Mouse (Mus musculus): ENCODE measurements around the gene Bysl. TPM values are rescaled to one million over a fixed set of nuclear protein-coding genes. Genes with fewer than 3 reads are reported as not detected.

The Bysl gene
- polyA plus RNA-seq, 1 experiment, result 25.7 TPM

DNA sequence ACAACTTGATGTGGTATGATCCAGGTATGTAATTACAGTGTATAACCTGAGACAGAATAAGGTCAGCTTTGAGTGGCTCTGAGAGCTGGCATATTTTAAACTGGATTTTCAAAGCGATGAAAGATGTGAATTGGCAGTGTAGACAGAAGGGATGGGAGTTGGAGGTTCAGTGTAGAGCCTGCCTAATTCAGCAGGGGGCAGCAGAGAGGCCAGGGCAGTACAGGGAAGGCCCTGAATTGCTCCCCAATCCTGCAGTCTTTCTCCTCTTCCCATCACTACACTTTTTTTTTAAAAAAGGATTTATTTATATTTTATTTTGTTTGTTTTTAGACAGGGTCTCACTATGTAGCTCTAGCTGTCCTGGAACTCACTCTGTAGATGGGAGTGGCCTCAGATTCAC is 2.7 kb upstream of the Bysl start:
- Histone ChIP-seq H3K27ac (ENCODE audit: insufficient read depth, low read length) (no peak overlapping the region), H3K4me3 (ENCODE audit: low read depth, low read length) (no peak overlapping the region), H3K27me3 (ENCODE audit: control insufficient read depth, insufficient read depth, low read length, poor library complexity, severe bottlenecking) (no peaks in the 10 kb centered on the region), H3K36me3 (ENCODE audit: control insufficient read depth, insufficient read depth, low read length, poor library complexity, severe bottlenecking) (peaks cover 7% of the 10 kb centered on the region), H3K9ac (ENCODE audit: low read depth, poor library complexity, severe bottlenecking) (no peak overlapping the region), H3K9me3 (replicated peaks; ENCODE audit: control insufficient read depth, insufficient read depth, low read length, poor library complexity, severe bottlenecking) (no peaks in the 10 kb centered on the region), H3K4me1 (ENCODE audit: control insufficient read depth, insufficient read depth, low read length) (no peaks in the 10 kb centered on the region)
- TF ChIP-seq CTCF (IDR thresholded peaks at IDR 0.05; ENCODE audit: low read depth, low read length) (peak; percentile 51), POLR2A (IDR thresholded peaks at IDR 0.05; ENCODE audit: insufficient read depth, low read length) (no peak)

GRCm38 (mm10) chr17:47611661-47611982 is 330 bp upstream of the Bysl start:
- H3K4me1 ChIP-seq (ENCODE audit: control insufficient read depth, insufficient read depth, low read length), result no peaks in the 10 kb centered on the region
- peaks cover 6% of the 10 kb centered on the region for H3K36me3 ChIP-seq (ENCODE audit: control insufficient read depth, insufficient read depth, low read length, poor library complexity, severe bottlenecking)
- H3K27ac ChIP-seq (ENCODE audit: insufficient read depth, low read length), result no peak overlapping the region
- TF ChIP-seq POLR2A (IDR thresholded peaks at IDR 0.05; ENCODE audit: insufficient read depth, low read length) (no peak), EP300 (IDR thresholded peaks at IDR 0.05; ENCODE audit: insufficient read depth, low read depth, low read length) (no peak), CTCF (IDR thresholded peaks at IDR 0.05; ENCODE audit: low read depth, low read length) (no peak)
- H3K9ac ChIP-seq (ENCODE audit: low read depth, poor library complexity, severe bottlenecking), result peak overlapping the region; percentile 53
- peak overlapping the region; percentile 86 for H3K4me3 ChIP-seq (ENCODE audit: low read depth, low read length)
- no peaks in the 10 kb centered on the region for H3K9me3 ChIP-seq (replicated peaks; ENCODE audit: control insufficient read depth, insufficient read depth, low read length, poor library complexity, severe bottlenecking)
- H3K27me3 ChIP-seq (ENCODE audit: control insufficient read depth, insufficient read depth, low read length, poor library complexity, severe bottlenecking), result no peaks in the 10 kb centered on the region

DNA sequence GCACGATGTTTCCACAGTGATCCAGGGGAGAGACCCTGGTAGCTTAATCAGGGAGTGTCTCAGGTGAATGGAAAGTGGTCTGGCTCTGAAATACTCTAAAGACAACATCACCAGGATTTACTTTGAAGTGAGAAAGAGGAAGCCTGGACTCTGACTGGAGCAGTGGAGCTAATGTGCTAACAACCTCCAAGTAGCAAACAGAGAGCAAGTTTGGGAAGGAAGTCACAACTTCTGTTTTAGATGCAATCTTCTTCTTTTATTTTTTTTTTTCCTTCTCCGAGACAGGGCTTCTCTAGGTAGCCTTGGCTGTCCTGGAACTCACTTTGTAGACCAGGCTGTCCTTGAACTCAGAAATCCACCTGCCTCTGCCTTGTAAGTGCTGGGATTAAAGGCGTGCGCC is 2.1 kb downstream of the Bysl start:
- no peak overlapping the region for H3K4me3 ChIP-seq (ENCODE audit: low read depth, low read length)
- H3K36me3 ChIP-seq (ENCODE audit: control insufficient read depth, insufficient read depth, low read length, poor library complexity, severe bottlenecking), result peaks cover 22% of the 10 kb centered on the region
- TF ChIP-seq EP300 (IDR thresholded peaks at IDR 0.05; ENCODE audit: insufficient read depth, low read depth, low read length) (no peak), POLR2A (IDR thresholded peaks at IDR 0.05; ENCODE audit: insufficient read depth, low read length) (no peak), CTCF (IDR thresholded peaks at IDR 0.05; ENCODE audit: low read depth, low read length) (no peak)
- no peaks in the 10 kb centered on the region for H3K9me3 ChIP-seq (replicated peaks; ENCODE audit: control insufficient read depth, insufficient read depth, low read length, poor library complexity, severe bottlenecking)
- no peaks in the 10 kb centered on the region for H3K4me1 ChIP-seq (ENCODE audit: control insufficient read depth, insufficient read depth, low read length)
- H3K27ac ChIP-seq (ENCODE audit: insufficient read depth, low read length), result no peak overlapping the region
- no peak overlapping the region for H3K9ac ChIP-seq (ENCODE audit: low read depth, poor library complexity, severe bottlenecking)
- no peaks in the 10 kb centered on the region for H3K27me3 ChIP-seq (ENCODE audit: control insufficient read depth, insufficient read depth, low read length, poor library complexity, severe bottlenecking)

DNA sequence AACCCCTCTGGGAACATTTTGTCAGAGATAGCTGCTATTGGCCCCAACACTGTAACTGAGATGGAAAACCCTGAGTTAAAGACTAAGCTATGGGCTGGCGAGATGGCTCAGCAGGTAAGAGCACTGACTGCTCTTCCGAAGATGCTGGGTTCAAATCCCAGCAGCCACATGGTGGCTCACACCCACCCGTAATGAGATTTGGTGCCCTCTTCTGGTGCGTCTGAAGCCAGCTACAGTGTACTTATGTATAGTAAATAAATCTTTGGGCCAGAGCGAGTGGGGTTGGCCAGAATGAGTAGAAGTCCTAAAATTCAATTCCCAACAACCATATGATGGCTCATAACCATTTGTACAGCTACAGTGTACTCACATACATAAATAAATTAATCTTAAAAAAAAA is 5.1 kb downstream of the Bysl start:
- Histone ChIP-seq H3K9ac (ENCODE audit: low read depth, poor library complexity, severe bottlenecking) (no peak overlapping the region), H3K27ac (ENCODE audit: insufficient read depth, low read length) (no peak overlapping the region), H3K27me3 (ENCODE audit: control insufficient read depth, insufficient read depth, low read length, poor library complexity, severe bottlenecking) (no peaks in the 10 kb centered on the region), H3K4me1 (ENCODE audit: control insufficient read depth, insufficient read depth, low read length) (peaks cover 2% of the 10 kb centered on the region), H3K9me3 (replicated peaks; ENCODE audit: control insufficient read depth, insufficient read depth, low read length, poor library complexity, severe bottlenecking) (no peaks in the 10 kb centered on the region), H3K4me3 (ENCODE audit: low read depth, low read length) (no peak overlapping the region), H3K36me3 (ENCODE audit: control insufficient read depth, insufficient read depth, low read length, poor library complexity, severe bottlenecking) (peaks cover 44% of the 10 kb centered on the region)
- no peak for TF ChIP-seq EP300 (IDR thresholded peaks at IDR 0.05; ENCODE audit: insufficient read depth, low read depth, low read length)
- peak; percentile 58 for TF ChIP-seq CTCF (IDR thresholded peaks at IDR 0.05; ENCODE audit: low read depth, low read length)
- TF ChIP-seq POLR2A (IDR thresholded peaks at IDR 0.05; ENCODE audit: insufficient read depth, low read length), result no peak

DNA sequence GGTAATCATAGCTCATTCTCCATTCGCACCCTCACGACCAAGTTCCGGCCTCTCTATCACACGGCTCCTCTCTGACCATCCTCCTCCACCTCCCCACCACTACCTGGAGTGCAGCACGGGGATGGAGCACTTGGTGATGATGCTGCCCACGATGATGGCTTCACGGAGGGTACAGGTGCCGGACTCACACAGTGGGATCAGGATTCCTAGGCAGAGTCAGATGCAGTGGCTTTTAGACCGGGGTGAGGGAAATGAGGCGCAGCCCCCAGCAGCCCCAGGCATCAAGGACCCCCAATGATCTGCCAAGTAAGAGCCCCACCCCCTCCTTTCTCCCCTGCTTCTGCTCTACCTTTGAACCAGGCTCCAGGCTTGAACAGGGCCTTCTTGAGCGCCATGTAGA is 9.0 kb downstream of the Bysl start:
- no peak overlapping the region for H3K27ac ChIP-seq (ENCODE audit: insufficient read depth, low read length)
- no peaks in the 10 kb centered on the region for H3K9me3 ChIP-seq (replicated peaks; ENCODE audit: control insufficient read depth, insufficient read depth, low read length, poor library complexity, severe bottlenecking)
- no peak for TF ChIP-seq CTCF (IDR thresholded peaks at IDR 0.05; ENCODE audit: low read depth, low read length)
- no peak for TF ChIP-seq POLR2A (IDR thresholded peaks at IDR 0.05; ENCODE audit: insufficient read depth, low read length)
- no peak for TF ChIP-seq EP300 (IDR thresholded peaks at IDR 0.05; ENCODE audit: insufficient read depth, low read depth, low read length)
- H3K27me3 ChIP-seq (ENCODE audit: control insufficient read depth, insufficient read depth, low read length, poor library complexity, severe bottlenecking), result no peaks in the 10 kb centered on the region
- no peak overlapping the region for H3K4me3 ChIP-seq (ENCODE audit: low read depth, low read length)
- no peak overlapping the region for H3K9ac ChIP-seq (ENCODE audit: low read depth, poor library complexity, severe bottlenecking)
- H3K36me3 ChIP-seq (ENCODE audit: control insufficient read depth, insufficient read depth, low read length, poor library complexity, severe bottlenecking), result peaks cover 47% of the 10 kb centered on the region
- H3K4me1 ChIP-seq (ENCODE audit: control insufficient read depth, insufficient read depth, low read length), result peaks cover 5% of the 10 kb centered on the region

DNA sequence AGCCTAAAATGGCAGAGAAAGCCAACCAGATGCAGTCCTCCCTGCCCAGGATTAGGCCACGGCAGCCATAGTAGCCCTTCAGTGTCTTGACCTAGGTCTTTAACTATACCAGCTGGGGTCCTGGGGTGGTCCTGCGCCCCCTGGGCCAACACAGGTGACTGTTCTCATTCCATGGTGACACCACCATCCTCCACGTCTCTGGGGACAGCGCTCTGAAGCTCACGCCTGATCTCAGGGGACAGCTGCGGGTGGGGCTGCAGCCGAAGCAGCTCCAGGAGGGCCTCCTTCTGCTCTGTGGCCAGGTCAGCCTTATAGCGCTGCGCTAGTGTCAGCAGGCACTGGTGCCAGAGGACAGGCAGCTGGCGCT is 9.9 kb downstream of the Bysl start:
- H3K27ac ChIP-seq (ENCODE audit: insufficient read depth, low read length), result peak overlapping the region; percentile 37

More for the DNA sequence above, 9.9 kb downstream of the Bysl start:
- Histone ChIP-seq H3K27me3 (ENCODE audit: control insufficient read depth, insufficient read depth, low read length, poor library complexity, severe bottlenecking) (no peaks in the 10 kb centered on the region), H3K9me3 (replicated peaks; ENCODE audit: control insufficient read depth, insufficient read depth, low read length, poor library complexity, severe bottlenecking) (no peaks in the 10 kb centered on the region), H3K4me3 (ENCODE audit: low read depth, low read length) (peak overlapping the region; percentile 11; the same call in 1 of the 2 replicates), H3K9ac (ENCODE audit: low read depth, poor library complexity, severe bottlenecking) (no peak overlapping the region), H3K4me1 (ENCODE audit: control insufficient read depth, insufficient read depth, low read length) (peaks cover 6% of the 10 kb centered on the region), H3K36me3 (ENCODE audit: control insufficient read depth, insufficient read depth, low read length, poor library complexity, severe bottlenecking) (peaks cover 47% of the 10 kb centered on the region)
- TF ChIP-seq POLR2A (IDR thresholded peaks at IDR 0.05; ENCODE audit: insufficient read depth, low read length) (no peak), EP300 (IDR thresholded peaks at IDR 0.05; ENCODE audit: insufficient read depth, low read depth, low read length) (no peak), CTCF (IDR thresholded peaks at IDR 0.05; ENCODE audit: low read depth, low read length) (no peak)

Data from ES-Bruce4 (cell line).